Mouse (Mus musculus) pancreas, adult 10 weeks (tissue): ENCODE measurements around the gene Slc13a1. TPM values are rescaled to one million over a fixed set of nuclear protein-coding genes. Genes with fewer than 3 reads are reported as not detected.

Source experiments
- polyA plus RNA-seq: library from polyadenylated mRNA; stranded (reverse); fragments of 350-450 nt; fragmentation: Illumina TruSeq; extraction: RNeasy Lipid Tissue Mini Kit (QIAGEN cat#74804); gene quantifications from one replicate; pipeline ENCODE4 v1.2.3, GENCODE M21; 2015; ENCODE audit warnings: low read depth, low replicate concordance; ENCODE audit not compliant: insufficient read depth

The Slc13a1 gene
- polyA plus RNA-seq, result not detected

DNA sequence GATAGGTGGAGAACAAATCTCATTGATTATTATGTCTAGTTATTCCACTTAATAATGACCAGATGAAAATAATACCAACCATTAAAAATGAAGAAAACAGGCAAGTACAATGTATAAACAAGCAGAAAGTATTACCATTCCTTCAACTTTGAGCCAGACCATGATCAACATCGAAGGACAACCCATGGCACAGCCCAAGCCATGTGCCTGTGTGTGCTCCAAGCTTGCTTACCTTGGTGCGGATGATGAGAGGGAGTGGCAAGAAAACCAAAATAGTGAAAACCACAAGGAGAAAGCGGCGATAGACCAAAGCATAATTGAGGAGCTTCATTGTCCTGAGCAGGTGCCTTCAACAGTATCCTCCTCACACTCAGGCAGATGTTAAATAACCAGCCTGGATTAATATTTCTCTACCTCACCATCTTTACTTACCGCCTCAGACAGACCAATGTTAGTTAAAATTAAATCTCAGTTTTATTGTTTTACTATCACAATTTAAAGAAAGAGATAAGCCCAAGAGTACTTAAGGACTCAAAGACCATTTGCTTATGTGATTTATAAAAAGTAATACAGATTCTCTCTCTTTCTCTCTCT, at the start of gene Slc13a1:
Slc13a1 (minus strand) TSS at position 359 of the 594 bp plus-strand sequence.

Other genes starting within 250 kb of the Slc13a1 start
- gene Tas2r118, start 198.0 kb downstream of the Slc13a1 start, polyA plus RNA-seq, result not detected